14 mouse cellular contexts compared by ENCODE assay signal in genomic region chr17:65571866-65572265, GRCm38 (mm10). TPM values are rescaled to one million over a fixed set of nuclear protein-coding genes. Genes with fewer than 3 reads are reported as not detected.
DNase-seq lines count a peak whose midpoint lies in the region; ATAC-seq and TF ChIP-seq lines count a peak whose summit lies in the region.
"Had no signal": no experiment of that assay in that cellular context is flagged by ENCODE, and none has a peak within 500 bp of the region (broad histone marks: within the 10 kb centered on the region; RNA-seq: fewer than 3 reads in every experiment).

No protein-coding gene starts in this region.

- no peak overlapping the region for H3K4me3 ChIP-seq in cerebellum, adult 2 months (replicated peaks; ENCODE audit: insufficient read depth, low read depth, low read length)
- H3K4me3 ChIP-seq in lung, postnatal 0 days (ENCODE audit: low read depth, low read length) = no peak overlapping the region
- H3K4me3 ChIP-seq in heart, embryonic 10.5 days = no peak overlapping the region
- no peak overlapping the region for H3K4me3 ChIP-seq in left cerebral cortex, adult 2 months
- H3K4me3 ChIP-seq in hindbrain, embryonic 11.5 days (ENCODE audit: low read depth, low read length) = no peak overlapping the region
- H3K4me3 ChIP-seq: embryonic facial prominence, embryonic 10.5 days had no signal

- DNase-seq in cerebellum, adult 2 months = peak; percentile 26 to 49
- no peak for DNase-seq in cerebellum, adult 11 months
- DNase-seq in lung, postnatal 0 days (ENCODE audit: low spot score) = peak; percentile 54
- DNase-seq in lung, postnatal 4 days = no peak
- no peak for DNase-seq in heart, embryonic 10.5 days (ENCODE audit: low spot score)
- no peak for DNase-seq in left cerebral cortex, adult 2 months (ENCODE audit: extremely low spot score in 1 of 2, low spot score in 2 of 2)
- DNase-seq in hindbrain, embryonic 11.5 days (ENCODE audit: low spot score) = no peak
- DNase-seq: kidney, postnatal 14 days; thymus, postnatal 36 days had no signal

- WGBS in cerebellum, adult 2 months = 24% methylated on average over 9 of the region's 9 CpGs
- WGBS in lung, postnatal 0 days = 66% methylated on average over 9 of the region's 9 CpGs
- 74% methylated on average over 9 of the region's 9 CpGs for WGBS in heart, embryonic 10.5 days
- WGBS in hindbrain, embryonic 11.5 days = 91% methylated on average over 9 of the region's 9 CpGs

- H3K9me3 ChIP-seq in lung, postnatal 0 days (ENCODE audit: low read length) = no peaks in the 10 kb centered on the region
- no peaks in the 10 kb centered on the region for H3K9me3 ChIP-seq in heart, embryonic 10.5 days
- H3K9me3 ChIP-seq in hindbrain, embryonic 11.5 days (ENCODE audit: control insufficient read depth, low read length) = no peaks in the 10 kb centered on the region
- H3K9me3 ChIP-seq: embryonic facial prominence, embryonic 10.5 days had no signal

- TF ChIP-seq CTCF in cerebellum, adult 2 months (IDR thresholded peaks at IDR 0.05; ENCODE audit: borderline replicate concordance, insufficient read depth, low read depth, low read length) = no peak
- no peak for TF ChIP-seq CTCF in lung, postnatal 0 days (IDR thresholded peaks at IDR 0.05)
- no peak for TF ChIP-seq CTCF in left cerebral cortex, adult 2 months (IDR thresholded peaks at IDR 0.05)

- H3K4me1 ChIP-seq in cerebellum, adult 2 months (ENCODE audit: control insufficient read depth, insufficient read depth, low read length) = peaks cover 9% of the 10 kb centered on the region
- H3K4me1 ChIP-seq in lung, postnatal 0 days (ENCODE audit: insufficient read depth, low read depth, low read length) = no peaks in the 10 kb centered on the region
- peaks cover 18% of the 10 kb centered on the region; the same call in 1 of the 2 replicates for H3K4me1 ChIP-seq in heart, embryonic 10.5 days
- H3K4me1 ChIP-seq in hindbrain, embryonic 11.5 days (replicated peaks; ENCODE audit: control insufficient read depth, insufficient read depth, low read length) = no peaks in the 10 kb centered on the region
- H3K4me1 ChIP-seq: embryonic facial prominence, embryonic 10.5 days had no signal

- no peak for TF ChIP-seq POLR2A in cerebellum, adult 2 months (IDR thresholded peaks at IDR 0.05; ENCODE audit: borderline replicate concordance, insufficient read depth, low read length)

- no peaks in the 10 kb centered on the region for H3K36me3 ChIP-seq in lung, postnatal 0 days (ENCODE audit: insufficient read depth, low read length)
- H3K36me3 ChIP-seq in heart, embryonic 10.5 days = no peaks in the 10 kb centered on the region; the same call in 1 of the 2 replicates
- no peaks in the 10 kb centered on the region for H3K36me3 ChIP-seq in hindbrain, embryonic 11.5 days (ENCODE audit: control insufficient read depth, insufficient read depth, low read length)

- no peak overlapping the region for H3K9ac ChIP-seq in lung, postnatal 0 days (replicated peaks; ENCODE audit: low read depth)
- no peak overlapping the region for H3K9ac ChIP-seq in hindbrain, embryonic 11.5 days (ENCODE audit: low read depth, low read length)

- H3K27me3 ChIP-seq in cerebellum, adult 2 months (ENCODE audit: control insufficient read depth, insufficient read depth, low read length) = no peaks in the 10 kb centered on the region
- no peaks in the 10 kb centered on the region for H3K27me3 ChIP-seq in lung, postnatal 0 days (replicated peaks; ENCODE audit: insufficient read depth, low read length)
- no peaks in the 10 kb centered on the region for H3K27me3 ChIP-seq in heart, embryonic 10.5 days (ENCODE audit: insufficient read depth, poor library complexity, severe bottlenecking)
- H3K27me3 ChIP-seq in hindbrain, embryonic 11.5 days (ENCODE audit: control insufficient read depth, insufficient read depth, low read length) = no peaks in the 10 kb centered on the region

- no peak overlapping the region for H3K27ac ChIP-seq in cerebellum, adult 2 months (ENCODE audit: insufficient read depth, low read length)
- H3K27ac ChIP-seq in lung, postnatal 0 days (ENCODE audit: low read length) = peak overlapping the region; percentile 43; the same call in 1 of the 2 replicates
- H3K27ac ChIP-seq in heart, embryonic 10.5 days = 0 out of 2 replicates have a peak overlapping the region, but pooled peaks have one; percentile 4
- no peak overlapping the region for H3K27ac ChIP-seq in left cerebral cortex, adult 2 months
- H3K27ac ChIP-seq in hindbrain, embryonic 11.5 days (ENCODE audit: low read depth, low read length) = no peak overlapping the region
- H3K27ac ChIP-seq: embryonic facial prominence, embryonic 10.5 days had no signal

- ATAC-seq in lung, postnatal 0 days = peak; percentile 59
- ATAC-seq in megakaryocyte-erythroid progenitor cell, adult 5-6 weeks (replicated peaks; ENCODE audit: low FRiP score, low TSS enrichment, poor library complexity, severe bottlenecking) = 0 out of 2 replicates have a peak, but pooled peaks have one; percentile 24
- ATAC-seq in hindbrain, embryonic 11.5 days (ENCODE audit: low FRiP score) = no peak
- ATAC-seq: forebrain, embryonic 14.5 days had no signal

- no peak overlapping the region for H3K4me2 ChIP-seq in lung, postnatal 0 days (replicated peaks; ENCODE audit: low read depth, low read length)
- H3K4me2 ChIP-seq in hindbrain, embryonic 11.5 days (replicated peaks; ENCODE audit: low read depth, low read length) = no peak overlapping the region

- intact Hi-C loops in left cerebral cortex, adult 2 months (cut with DNase I) = no loop called here

- TF ChIP-seq EP300 in lung, postnatal 0 days (IDR thresholded peaks at IDR 0.05) = no peak

RNA-seq across cellular contexts. Expression of gene Tmem232, which starts 31.3 kb away (rescaled TPM):
- polyA plus RNA-seq in cerebellum, adult 2 months (2012; rRNA removed) = 0.32 and 0.34 TPM in 2 replicates
- 1.2 and 1.5 TPM in 2 replicates for polyA plus RNA-seq in lung, postnatal 0 days (2015; fragmentation: Nextera tagmentation; extraction: Ambion mirVana)
- polyA plus RNA-seq in heart, embryonic 10.5 days (2016; fragmentation: Nextera tagmentation; extraction: Ambion mirVana) = 0.20 TPM in 1 of 2 replicates, not detected in the other
- not detected in 2 replicates for total RNA-seq in megakaryocyte-erythroid progenitor cell, adult 5-6 weeks (2014; fragmentation: Nextera tagmentation)
- not detected in 2 replicates for total RNA-seq in megakaryocyte-erythroid progenitor cell, adult 5-6 weeks (2017)
- total RNA-seq in left cerebral cortex, adult 2 months (2021) = 1 to 10 TPM; 1.8 to 2.4 TPM
- polyA plus RNA-seq in hindbrain, embryonic 11.5 days (2014; fragmentation: Nextera tagmentation; extraction: Ambion mirVana) = 0.14 and 0.29 TPM in 2 replicates
- total RNA-seq: hematopoietic stem cell, adult 5-6 weeks had no signal
- polyA plus RNA-seq: embryonic facial prominence, embryonic 10.5 days; liver, embryonic 16.5 days had no signal

RNA-seq across cellular contexts. Expression of gene Vapa, which starts 41.5 kb away (rescaled TPM):
- 82.3 and 89.7 TPM in 2 replicates for polyA plus RNA-seq in cerebellum, adult 2 months (2012; rRNA removed)
- polyA plus RNA-seq in lung, postnatal 0 days (2015; fragmentation: Nextera tagmentation; extraction: Ambion mirVana) = 221 and 231 TPM in 2 replicates
- 153 and 179 TPM in 2 replicates for polyA plus RNA-seq in heart, embryonic 10.5 days (2016; fragmentation: Nextera tagmentation; extraction: Ambion mirVana)
- 93.1 and 132 TPM in 2 replicates for total RNA-seq in megakaryocyte-erythroid progenitor cell, adult 5-6 weeks (2014; fragmentation: Nextera tagmentation)
- total RNA-seq in megakaryocyte-erythroid progenitor cell, adult 5-6 weeks (2017) = 94.5 and 99.9 TPM in 2 replicates
- total RNA-seq in left cerebral cortex, adult 2 months (2021) = 100 to 1,000 TPM; 150 to 151 TPM
- polyA plus RNA-seq in hindbrain, embryonic 11.5 days (2014; fragmentation: Nextera tagmentation; extraction: Ambion mirVana) = 258 and 266 TPM in 2 replicates

Comparison
In these comparisons a context has a peak if more than half of its experiments do, and no peak if none do; other contexts are left out.
1. DNase-seq: peak in cerebellum, adult 2 months (2 of 2) and lung, postnatal 0 days (single experiment); none in cerebellum, adult 11 months (single experiment), lung, postnatal 4 days (0 of 2), heart, embryonic 10.5 days (single experiment), left cerebral cortex, adult 2 months (0 of 2) and hindbrain, embryonic 11.5 days (single experiment).
2. H3K27ac ChIP-seq: peak in lung, postnatal 0 days (single experiment) and heart, embryonic 10.5 days (single experiment); none in cerebellum, adult 2 months (single experiment), left cerebral cortex, adult 2 months (single experiment) and hindbrain, embryonic 11.5 days (single experiment).